Mouse (Mus musculus): Measurements from ENCODE around the gene Pik3cd. TPM values are rescaled to one million over a fixed set of nuclear protein-coding genes. Genes with fewer than 3 reads are reported as not detected.

Pik3cd gene
- total RNA-seq, 2 experiments from 2014 or later: 8.1 to 9.8 TPM

- no peak for DNase-seq
Observed at GRCm38 (mm10) chr4:149689822-149690700, 12.3 kb downstream of the Pik3cd start.

GRCm38 (mm10) chr4:149688861-149689260 lies 13.5 kb downstream of the Pik3cd start:
- DNase-seq: no peak

GRCm38 (mm10) chr4:149684841-149685623 lies 17.3 kb downstream of the Pik3cd start:
- DNase-seq: no peak

GRCm38 (mm10) chr4:149683875-149684274 lies 18.5 kb downstream of the Pik3cd start:
- DNase-seq: no peak

GRCm38 (mm10) chr4:149679056-149679770 lies 23.2 kb downstream of the Pik3cd start:
- DNase-seq: no peak

GRCm38 (mm10) chr4:149678006-149678405 lies 24.4 kb downstream of the Pik3cd start:
- no peak for DNase-seq

GRCm38 (mm10) chr4:149675378-149676261 lies 26.8 kb downstream of the Pik3cd start:
- DNase-seq: peak; percentile 79

- no peak for DNase-seq
Observed at GRCm38 (mm10) chr4:149674814-149675377, 27.5 kb downstream of the Pik3cd start.

- DNase-seq: no peak
Observed at GRCm38 (mm10) chr4:149672747-149673146, 29.6 kb downstream of the Pik3cd start.

- DNase-seq: no peak
Observed at GRCm38 (mm10) chr4:149671175-149671574, 31.2 kb downstream of the Pik3cd start.

GRCm38 (mm10) chr4:149665692-149666090 lies 36.7 kb downstream of the Pik3cd start:
- no peak for DNase-seq

- DNase-seq: no peak
Observed at GRCm38 (mm10) chr4:149665016-149665691, 37.2 kb downstream of the Pik3cd start.

GRCm38 (mm10) chr4:149663849-149664503 lies 38.4 kb downstream of the Pik3cd start:
- DNase-seq: no peak

GRCm38 (mm10) chr4:149661967-149662589 lies 40.3 kb downstream of the Pik3cd start:
- no peak for DNase-seq

GRCm38 (mm10) chr4:149660598-149660997 lies 41.8 kb downstream of the Pik3cd start:
- no peak for DNase-seq

GRCm38 (mm10) chr4:149659495-149660116 lies 42.8 kb downstream of the Pik3cd start:
- DNase-seq: no peak

- DNase-seq: no peak
Observed at GRCm38 (mm10) chr4:149657858-149658416, 44.4 kb downstream of the Pik3cd start.

GRCm38 (mm10) chr4:149654232-149654631 lies 48.1 kb downstream of the Pik3cd start:
- DNase-seq: no peak
